Mouse (Mus musculus): ENCODE results near the gene Adgrl1.

Gene Adgrl1

GRCm38 (mm10) chr8:83902961-83903666 is 3.2 kb downstream of the Adgrl1 start:
- peak; percentile 52 to 65 for DNase-seq

GRCm38 (mm10) chr8:83908583-83908982 is 8.7 kb downstream of the Adgrl1 start:
- no peak for DNase-seq

DNA sequence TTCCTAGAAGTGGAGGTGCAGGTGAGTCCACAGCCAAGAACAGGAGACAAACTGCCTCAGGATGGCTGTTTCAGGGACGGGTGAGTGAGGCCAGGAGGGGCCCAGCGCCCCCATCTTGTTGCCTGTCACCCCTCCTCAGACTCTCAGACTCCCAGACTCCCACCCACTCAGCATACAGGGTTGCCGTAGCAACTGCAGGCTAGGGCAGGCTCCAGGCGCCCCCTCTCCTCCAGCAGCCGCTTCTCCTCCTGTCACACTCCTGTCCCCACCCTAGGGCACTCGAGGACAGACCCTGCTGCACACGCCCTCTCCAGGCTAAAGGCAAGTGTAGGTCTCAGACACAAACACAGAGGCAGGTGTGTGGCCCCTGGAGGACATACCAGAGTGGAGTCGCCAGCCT is 9.4 kb downstream of the Adgrl1 start:
- DNase-seq = no peak

DNA sequence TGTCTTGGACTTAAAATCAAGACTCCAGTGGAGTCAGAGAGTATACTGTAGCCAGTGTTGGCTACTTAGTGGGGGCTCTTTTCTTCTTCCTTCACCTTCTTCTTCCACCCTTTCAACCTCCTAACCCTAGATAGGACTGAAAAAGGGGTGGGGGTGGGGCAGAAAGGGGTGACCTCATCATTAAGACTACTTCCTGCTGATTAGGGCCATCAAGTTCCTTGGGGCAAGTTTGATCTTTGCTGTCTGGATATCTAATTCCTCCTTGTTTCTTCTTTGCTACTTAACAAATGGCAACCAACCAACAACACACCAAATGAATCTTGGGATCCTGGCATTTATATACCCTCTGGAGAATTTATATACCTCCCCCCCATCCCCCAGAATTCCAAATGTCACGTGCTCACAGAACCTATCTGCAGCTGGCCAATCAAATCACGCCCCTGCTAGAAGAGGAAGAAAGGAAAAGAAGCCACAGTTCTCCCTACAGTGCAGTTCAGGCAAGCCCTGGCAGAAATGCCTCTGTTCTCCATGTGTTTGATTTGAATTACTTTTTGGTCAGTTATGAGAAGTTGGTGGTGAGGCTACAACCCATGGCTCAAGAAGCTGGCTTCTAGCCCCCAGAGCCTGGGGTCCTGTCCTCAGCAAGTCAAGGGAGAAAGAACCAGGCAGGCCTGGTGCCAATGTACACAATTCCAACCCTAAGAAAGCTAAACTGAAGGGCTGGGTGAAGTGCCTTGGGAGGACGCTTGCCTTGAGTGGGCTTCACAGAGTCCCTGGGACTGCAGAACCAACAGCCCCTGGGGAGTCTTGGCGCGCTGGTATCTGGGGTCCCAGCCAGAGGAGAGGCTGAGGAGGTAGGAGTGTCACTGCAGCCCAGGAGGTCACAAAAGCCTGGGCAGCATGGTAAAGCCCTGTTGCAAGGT is 12.2 kb downstream of the Adgrl1 start:
- DNase-seq = no peak

GRCm38 (mm10) chr8:83914232-83914631 is 14.3 kb downstream of the Adgrl1 start:
- no peak for DNase-seq

DNA sequence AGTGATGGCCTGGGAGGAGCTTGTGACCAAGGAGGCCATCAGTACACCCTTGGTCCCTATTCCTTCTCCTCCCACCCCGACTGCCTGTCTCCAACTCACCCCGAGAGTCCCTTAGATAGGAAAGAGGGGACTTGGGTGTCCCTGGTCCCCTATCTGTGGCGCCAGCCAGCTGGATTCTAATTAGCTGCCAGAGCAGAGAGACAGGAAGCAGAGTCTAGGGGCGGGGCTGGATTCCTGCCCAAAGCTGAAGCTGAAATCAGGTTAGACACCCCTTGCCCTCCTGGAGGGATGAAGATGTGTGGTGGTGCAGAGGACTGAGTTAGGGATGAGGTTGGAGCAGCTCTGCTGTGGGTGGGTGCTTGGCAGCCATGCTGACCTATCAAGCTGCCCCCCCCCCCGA is 15.0 kb downstream of the Adgrl1 start:
- no peak for DNase-seq

GRCm38 (mm10) chr8:83916015-83916414 is 16.1 kb downstream of the Adgrl1 start:
- no peak for DNase-seq

DNA sequence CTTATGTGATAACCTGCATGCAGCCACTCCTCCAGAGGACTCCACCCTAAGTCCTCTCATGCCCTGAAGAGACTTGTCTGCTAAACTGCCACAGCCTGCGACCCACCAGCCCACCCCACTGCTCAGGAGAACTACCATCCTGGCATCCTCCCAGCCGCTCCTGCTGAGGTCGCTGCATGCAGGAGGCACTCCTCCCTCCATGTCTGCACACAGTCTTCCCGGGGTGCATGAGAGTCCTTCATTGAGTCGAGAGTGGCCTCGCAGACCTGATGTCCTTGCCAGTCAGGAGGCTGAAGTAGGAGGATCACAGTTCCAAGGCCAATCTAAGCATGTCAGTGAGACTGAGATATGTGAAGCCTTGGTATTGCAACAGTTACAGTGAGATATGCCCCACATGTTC is 17.7 kb downstream of the Adgrl1 start:
- no peak for DNase-seq

DNA sequence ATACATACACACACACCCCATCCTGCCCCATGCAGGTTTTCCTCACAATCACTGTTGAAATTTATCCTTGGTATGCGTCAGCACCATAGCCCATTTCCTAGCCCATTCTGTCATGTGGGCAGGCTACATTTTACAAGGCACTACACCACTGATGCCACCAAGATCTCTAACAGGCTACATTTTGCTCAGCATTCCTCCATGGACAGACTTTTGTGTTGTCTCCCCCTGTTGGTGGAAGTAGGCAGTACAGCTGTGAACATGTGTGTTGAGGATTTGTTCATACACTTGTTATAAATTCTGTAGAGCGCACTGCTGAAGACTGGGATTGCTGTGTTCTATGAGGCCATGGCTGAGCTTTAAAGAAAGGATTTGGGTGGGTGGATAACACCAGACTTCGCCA is 21.7 kb downstream of the Adgrl1 start:
- peak; percentile 54 to 71 for DNase-seq

DNA sequence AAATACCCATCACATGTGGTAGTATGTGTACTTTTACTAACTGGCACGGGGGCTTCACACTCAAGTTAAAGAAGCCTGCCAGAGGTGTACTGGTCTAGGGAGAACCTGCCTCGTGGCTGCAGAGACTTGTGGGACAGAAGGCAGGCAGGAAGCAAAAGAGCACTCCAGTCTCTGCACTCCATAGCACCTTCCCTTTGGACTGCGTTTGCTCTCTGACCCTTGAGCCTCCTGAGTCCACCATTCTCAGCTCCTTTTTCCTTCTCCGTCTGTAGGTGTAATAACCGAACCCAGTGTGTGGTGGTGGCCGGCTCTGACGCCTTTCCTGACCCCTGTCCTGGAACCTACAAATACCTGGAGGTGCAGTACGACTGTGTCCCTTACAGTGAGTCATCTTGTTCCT is 22.8 kb downstream of the Adgrl1 start:
- DNase-seq = no peak

GRCm38 (mm10) chr8:83924585-83924984 is 24.7 kb downstream of the Adgrl1 start:
- DNase-seq = no peak

DNA sequence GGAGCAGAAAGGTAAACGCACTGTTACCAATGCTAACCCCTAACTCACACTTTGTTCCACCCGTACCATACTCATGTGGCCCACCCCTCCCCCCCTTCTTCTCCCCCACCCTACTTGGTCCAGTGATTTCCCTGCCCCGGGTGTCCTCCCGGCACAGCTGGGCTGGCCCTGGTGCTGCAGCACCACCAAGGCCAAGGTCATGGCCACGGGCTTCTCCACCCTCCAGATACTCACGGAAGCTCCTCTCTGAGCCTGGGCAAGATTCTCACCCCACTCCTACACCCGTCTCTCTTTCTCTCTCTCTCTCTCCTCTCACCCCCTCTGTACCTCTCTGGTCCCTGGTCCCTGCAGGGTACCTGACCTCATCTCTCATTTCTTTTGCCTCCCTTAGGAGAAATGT is 26.4 kb downstream of the Adgrl1 start:
- no peak for DNase-seq

DNA sequence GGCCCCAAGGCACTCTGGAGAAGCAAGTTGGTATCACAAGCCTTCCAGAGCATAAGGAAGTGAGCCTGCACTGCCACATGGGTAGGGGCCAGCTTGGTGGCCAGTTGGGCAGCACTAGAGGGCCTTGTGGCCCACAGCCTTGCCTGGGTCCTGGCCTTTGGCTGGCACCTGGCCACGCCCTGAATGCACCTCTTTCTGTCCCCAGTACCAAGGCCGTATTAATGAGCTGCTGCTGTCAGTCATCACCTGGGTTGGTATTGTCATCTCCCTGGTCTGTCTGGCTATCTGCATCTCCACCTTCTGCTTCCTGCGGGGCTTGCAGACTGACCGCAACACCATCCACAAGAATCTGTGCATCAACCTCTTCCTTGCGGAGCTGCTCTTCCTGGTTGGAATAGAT is 34.3 kb downstream of the Adgrl1 start:
- no peak for DNase-seq

DNA sequence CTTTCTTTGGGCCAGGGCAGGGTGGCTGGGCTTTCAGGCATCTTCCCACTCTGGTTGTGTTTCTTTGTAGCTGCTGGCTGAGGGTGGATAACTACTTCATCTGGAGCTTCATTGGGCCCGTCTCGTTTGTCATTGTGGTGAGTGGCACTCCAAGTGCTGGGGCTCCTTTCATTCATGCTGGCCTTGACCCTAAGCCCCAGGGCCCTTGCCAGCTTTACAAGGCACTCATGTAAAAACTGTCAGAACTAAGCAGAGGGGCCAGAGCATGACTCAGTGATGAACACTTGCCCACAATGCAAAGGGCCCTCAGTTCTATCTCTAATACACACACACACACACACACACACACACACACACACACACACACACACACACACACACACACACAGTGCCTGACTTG is 35.1 kb downstream of the Adgrl1 start:
- no peak for DNase-seq

GRCm38 (mm10) chr8:83935435-83935834 is 35.5 kb downstream of the Adgrl1 start:
- no peak for DNase-seq

DNA sequence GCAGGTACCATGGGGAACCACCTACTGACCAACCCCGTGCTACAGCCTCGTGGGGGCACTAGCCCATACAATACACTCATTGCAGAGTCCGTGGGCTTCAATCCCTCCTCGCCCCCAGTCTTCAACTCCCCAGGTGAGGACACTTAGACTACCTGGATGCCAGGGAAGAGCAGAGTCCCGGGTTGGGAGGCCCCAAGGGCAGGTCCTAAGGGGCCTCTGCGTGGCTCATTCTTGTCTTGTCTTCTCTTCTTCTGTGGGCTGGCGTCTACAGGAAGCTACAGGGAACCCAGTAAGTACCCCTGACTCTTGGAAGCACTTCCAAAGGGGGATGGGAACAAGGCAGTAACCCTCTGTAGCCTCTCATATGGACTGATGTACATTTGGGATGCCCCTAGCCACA is 37.7 kb downstream of the Adgrl1 start:
- DNase-seq = no peak

GRCm38 (mm10) chr8:83938330-83938729 is 38.4 kb downstream of the Adgrl1 start:
- DNase-seq = no peak

DNA sequence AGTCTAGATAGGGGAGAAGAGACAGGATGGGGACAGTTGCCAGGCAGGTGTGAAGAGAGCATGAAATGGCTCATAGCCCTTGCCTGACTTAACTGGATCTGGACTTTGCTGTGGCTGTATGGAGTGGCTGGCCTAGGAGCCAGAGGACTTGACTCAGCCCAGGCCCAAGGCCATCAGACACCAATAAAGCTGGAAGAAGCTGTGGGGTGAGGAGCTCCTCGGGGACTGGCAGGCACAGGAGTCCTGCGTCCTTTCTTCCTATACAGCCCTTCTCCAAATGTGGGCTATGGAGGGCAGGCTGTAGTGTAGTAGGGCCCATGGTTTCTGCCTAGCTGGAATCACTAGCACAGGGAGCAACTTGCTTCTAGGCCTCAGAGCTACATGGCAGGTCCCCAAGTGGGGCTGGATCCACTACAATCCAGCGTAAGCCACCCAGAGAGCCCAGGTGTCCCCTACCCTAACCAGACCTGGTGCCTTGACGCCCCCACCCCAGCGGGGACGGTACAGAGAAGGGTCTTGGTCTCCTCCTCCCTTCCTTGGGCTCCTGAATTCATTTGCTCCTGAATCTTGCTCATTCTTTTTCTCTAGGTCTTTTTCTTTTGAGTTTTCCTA is 41.3 kb downstream of the Adgrl1 start:
- DNase-seq = no peak

- DNase-seq = no peak
These were observed 42.5 kb downstream of the Adgrl1 start for GRCm38 (mm10) chr8:83942446-83942845.

DNA sequence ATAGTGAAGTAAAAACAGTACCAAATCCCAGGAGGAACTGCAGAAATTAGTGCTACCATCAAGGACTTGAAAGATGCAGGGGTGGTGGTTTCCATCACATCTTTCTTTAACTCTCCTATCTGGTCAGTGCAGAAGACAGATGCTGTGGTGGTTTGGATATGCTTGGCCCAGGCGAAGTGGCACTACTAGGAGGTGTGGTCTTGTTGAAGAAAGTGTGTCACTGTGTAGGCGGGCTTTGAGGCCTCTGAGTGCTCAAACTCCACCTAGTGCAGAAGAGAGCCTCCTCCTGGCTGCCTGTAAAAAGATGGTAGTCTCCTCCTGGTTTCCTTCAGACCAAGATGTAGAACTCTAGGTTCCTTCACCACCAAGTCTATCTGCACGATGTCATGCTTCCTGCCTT is 45.6 kb downstream of the Adgrl1 start:
- no peak for DNase-seq

DNA sequence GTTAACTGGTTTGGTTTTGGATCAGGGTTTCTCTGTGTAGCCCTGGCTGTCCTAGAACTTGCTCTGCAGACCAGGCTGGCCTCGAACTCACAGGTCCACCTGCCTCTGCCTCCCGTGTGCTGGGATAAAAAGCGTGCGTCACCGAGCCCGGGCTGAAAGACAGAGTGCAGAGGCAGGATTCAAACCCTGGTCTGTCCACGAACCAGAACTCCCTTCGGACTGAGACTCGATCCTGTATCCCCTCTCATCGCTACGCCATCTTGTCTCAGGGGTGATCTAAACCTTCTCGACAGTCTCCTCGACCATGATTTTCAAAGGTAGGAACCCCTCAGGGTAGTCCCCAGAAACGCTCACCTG is 54.8 kb downstream of the Adgrl1 start:
- DNase-seq = no peak

DNA sequence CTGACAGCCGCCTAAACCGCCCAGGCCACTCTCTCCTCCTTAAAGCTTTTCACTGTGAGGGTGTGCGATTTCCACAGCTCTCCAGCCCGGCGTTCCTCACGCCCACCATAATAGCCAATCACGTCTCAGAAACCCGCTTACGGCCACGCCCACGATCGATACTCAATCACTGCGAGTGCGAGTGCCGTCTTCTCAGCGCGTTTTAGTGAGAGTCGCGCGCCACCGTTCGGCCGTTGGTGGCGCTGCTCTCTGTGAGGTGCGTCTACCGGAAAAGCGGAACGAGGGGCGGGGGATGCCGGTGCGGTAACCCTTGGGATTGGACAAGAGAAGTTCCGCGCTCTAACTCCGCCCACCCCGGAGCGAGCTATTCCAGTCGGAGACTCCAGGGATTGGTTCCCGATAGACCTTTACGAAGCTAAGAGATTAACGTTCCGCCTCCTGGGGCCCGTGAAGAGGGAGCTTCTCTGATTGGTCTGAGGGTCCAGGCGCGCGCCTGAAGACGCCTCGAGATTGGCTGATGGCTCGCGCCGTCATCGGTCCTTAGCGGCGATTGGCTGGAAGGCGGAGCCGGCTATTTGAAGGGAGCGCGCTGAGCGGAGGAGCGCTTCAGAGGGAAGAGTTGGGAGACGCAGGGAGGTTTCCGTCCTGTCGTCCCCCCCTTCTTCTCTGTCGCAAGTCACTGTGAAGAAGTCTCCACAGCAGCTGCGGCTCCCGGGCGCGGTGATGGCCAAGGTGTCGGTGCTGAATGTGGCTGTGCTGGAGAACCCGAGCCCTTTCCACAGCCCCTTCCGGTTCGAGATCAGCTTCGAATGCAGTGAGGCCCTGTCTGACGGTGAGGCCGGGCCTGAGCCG is 55.4 kb downstream of the Adgrl1 start, which contains the start of the genes Gm10644 and Asf1b:
Gene Gm10644, minus strand, starts transcription at position 100 of the 852 bp plus-strand sequence.
Gene Asf1b, plus strand, starts transcription at position 402 of the 852 bp plus-strand sequence.
- peak; percentile 91 to 96 for DNase-seq

- no peak for DNase-seq
These were observed 56.0 kb downstream of the Adgrl1 start for GRCm38 (mm10) chr8:83955958-83956218.

Measured in thymus, postnatal 36 days (tissue).